Mouse (Mus musculus) CH12.LX (cell line): ENCODE measurements around the gene Lcor.

Experiments used
- BHLHE40 ChIP-seq: IDR thresholded peaks from 2 replicates; pipeline ENCODE4 v1.6.1; 2011; ENCODE audit warnings: mild to moderate bottlenecking, low read depth, low read length, improper control_type of control experiment
- CTCF ChIP-seq, 2 experiments: IDR thresholded peaks in 1 of 2; conservative IDR thresholded peaks in 1 of 2; 2 replicates each; pipeline ENCODE4 v1.5.1; 2011 to 2012; ENCODE audit warnings: low read depth in 2 of 2, low read length in 2 of 2, improper control_type of control experiment in 1 of 2, inconsistent platforms in 1 of 2, mild to moderate bottlenecking in 1 of 2, moderate library complexity in 1 of 2
- E2F4 ChIP-seq: IDR thresholded peaks from 2 replicates; pipeline ENCODE4 v1.6.1; 2011; ENCODE audit warnings: low read depth, low read length, improper control_type of control experiment; ENCODE audit not compliant: insufficient replicate concordance
- EP300 ChIP-seq: IDR thresholded peaks from 2 replicates; pipeline ENCODE4 v1.6.1; 2011; ENCODE audit warnings: low read length, improper control_type of control experiment
- GABPA ChIP-seq: IDR thresholded peaks from 2 replicates; pipeline ENCODE4 v1.6.1; 2012; ENCODE audit warnings: low read depth, low read length, improper control_type of control experiment, inconsistent platforms; ENCODE audit not compliant: insufficient replicate concordance
- JUN ChIP-seq: IDR thresholded peaks from 2 replicates; pipeline ENCODE4 v1.6.1; 2011; ENCODE audit warnings: low read depth, mild to moderate bottlenecking, low read length, improper control_type of control experiment, moderate library complexity; ENCODE audit not compliant: insufficient read depth
- MAFK ChIP-seq: IDR thresholded peaks from 2 replicates; pipeline ENCODE4 v1.6.1; 2011; ENCODE audit warnings: low read length, improper control_type of control experiment; ENCODE audit not compliant: insufficient replicate concordance
- MYC ChIP-seq: IDR thresholded peaks from 2 replicates; pipeline ENCODE4 v1.6.1; 2011; ENCODE audit warnings: low read depth, mild to moderate bottlenecking, improper control_type of control experiment, low read length
- NRF1 ChIP-seq: IDR thresholded peaks from 2 replicates; pipeline ENCODE4 v1.6.1; 2014; ENCODE audit warnings: low read depth, mild to moderate bottlenecking, inconsistent platforms, low read length, improper control_type of control experiment, moderate library complexity
- POLR2AphosphoS2 ChIP-seq: IDR thresholded peaks from 2 replicates; pipeline ENCODE4 v1.6.1; 2011; ENCODE audit warnings: low read depth, low read length, improper control_type of control experiment
- USF2 ChIP-seq: conservative IDR thresholded peaks from 2 replicates; pipeline ENCODE4 v1.6.1; 2011; ENCODE audit warnings: low read depth, low read length, improper control_type of control experiment
- ZC3H11A ChIP-seq: IDR thresholded peaks from 2 replicates; pipeline ENCODE4 v1.6.1; 2012; ENCODE audit warnings: low read depth, mild to moderate bottlenecking, inconsistent platforms, low read length, improper control_type of control experiment
- ZKSCAN1 ChIP-seq: IDR thresholded peaks from 2 replicates; pipeline ENCODE4 v1.6.1; 2012; ENCODE audit warnings: low read depth, inconsistent platforms, low read length, improper control_type of control experiment, borderline replicate concordance
- ZNF384 ChIP-seq: IDR thresholded peaks from 2 replicates; pipeline ENCODE4 v1.6.1; 2012; ENCODE audit warnings: low read depth, low read length, improper control_type of control experiment, inconsistent platforms

DNA sequence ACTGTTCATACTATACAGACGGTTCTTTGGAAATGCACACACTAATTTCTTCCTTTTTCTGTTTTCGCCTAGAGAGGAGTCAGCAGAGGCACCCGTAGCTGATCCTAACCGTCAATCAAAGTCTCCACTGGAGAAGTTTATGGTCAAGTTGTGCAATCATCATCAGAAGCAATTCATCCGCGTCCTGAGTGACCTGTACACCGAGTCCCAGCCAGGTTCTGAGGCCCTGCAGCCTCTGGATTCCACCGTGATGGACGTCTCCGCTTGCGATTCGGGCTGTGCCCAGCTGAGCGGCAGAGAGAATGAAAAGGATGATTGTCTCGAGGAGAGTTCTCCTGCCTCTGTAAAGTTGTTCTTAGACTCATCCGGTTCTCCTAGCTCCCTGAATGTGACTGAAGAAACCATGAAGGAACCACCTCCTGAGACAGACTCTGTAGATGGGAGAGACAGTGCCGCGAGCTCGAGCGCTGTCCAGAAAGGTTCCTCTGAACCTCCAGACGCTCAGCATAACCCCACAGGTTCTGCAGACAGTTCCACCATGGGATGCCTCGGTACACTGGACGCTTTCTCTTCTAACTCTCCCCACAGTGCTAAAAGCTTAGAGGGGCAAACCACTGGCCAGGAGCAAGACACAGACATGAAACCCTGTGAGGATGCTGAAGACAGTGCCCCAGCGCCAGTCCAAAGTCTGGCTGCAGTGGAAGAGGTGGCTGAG, 99.4 kb downstream of the Lcor start, which contains the start of gene Gm340:
- TF ChIP-seq ZKSCAN1 (no peak), ZC3H11A (no peak), E2F4 (no peak), CTCF (conservative IDR thresholded peaks at IDR 0.05 in 1 of 2, IDR thresholded peaks at IDR 0.05 in 1 of 2; ENCODE audit: low read depth in 2 of 2, low read length in 2 of 2) (no peak), GABPA (no peak), USF2 (no peak), POLR2AphosphoS2 (no peak), MYC (no peak), NRF1 (no peak), ZNF384 (no peak), EP300 (no peak), MAFK (no peak), BHLHE40 (no peak), JUN (no peak)
